Mouse (Mus musculus): Measurements from ENCODE around the gene Cobll1. TPM values are rescaled to one million over a fixed set of nuclear protein-coding genes. Genes with fewer than 3 reads are reported as not detected.

The Cobll1 gene
- polyA plus RNA-seq, 1 experiment = 10.1 TPM

DNA sequence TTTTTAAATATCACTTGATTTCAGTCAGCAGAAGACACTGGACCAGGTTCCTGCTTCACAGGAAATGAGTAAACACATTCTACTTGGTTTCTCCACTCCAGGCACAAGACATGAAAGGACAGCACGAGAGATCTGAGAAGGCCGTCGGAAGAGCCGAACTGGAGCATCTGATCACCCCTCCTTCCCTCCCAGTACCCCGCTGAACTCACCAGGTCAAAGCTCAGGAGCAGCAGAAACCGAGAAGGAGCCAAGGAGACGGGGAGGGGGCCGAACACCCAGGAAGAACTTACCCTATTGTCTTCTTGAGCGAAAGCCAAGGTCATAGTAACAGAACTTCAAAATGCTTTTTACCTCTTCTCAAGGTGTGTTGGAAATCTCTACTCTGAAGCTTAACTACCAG lies 39.5 kb downstream of the Cobll1 start:
- no peak for DNase-seq (ENCODE audit: extremely low spot score in 1 of 2, low spot score in 1 of 2)

DNA sequence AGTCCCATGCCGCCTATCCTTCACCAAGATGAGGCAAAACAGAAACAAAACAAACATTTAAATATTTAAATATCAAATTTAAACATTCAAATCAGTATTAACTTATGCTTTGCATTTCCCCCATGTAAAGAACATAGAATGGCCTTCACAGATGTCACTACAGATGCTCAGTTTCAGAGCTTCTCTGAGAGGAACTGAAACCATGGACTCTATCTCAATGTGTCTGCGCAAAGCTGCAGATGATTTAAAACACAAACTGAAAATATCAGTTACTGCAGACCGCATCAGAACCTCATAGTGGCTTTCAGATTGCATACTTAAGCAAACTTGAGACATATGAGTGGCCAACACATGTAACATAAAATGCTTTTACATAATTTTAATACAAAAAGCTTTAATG lies 40.6 kb downstream of the Cobll1 start:
- DNase-seq (ENCODE audit: extremely low spot score in 1 of 2, low spot score in 1 of 2) = no peak

DNA sequence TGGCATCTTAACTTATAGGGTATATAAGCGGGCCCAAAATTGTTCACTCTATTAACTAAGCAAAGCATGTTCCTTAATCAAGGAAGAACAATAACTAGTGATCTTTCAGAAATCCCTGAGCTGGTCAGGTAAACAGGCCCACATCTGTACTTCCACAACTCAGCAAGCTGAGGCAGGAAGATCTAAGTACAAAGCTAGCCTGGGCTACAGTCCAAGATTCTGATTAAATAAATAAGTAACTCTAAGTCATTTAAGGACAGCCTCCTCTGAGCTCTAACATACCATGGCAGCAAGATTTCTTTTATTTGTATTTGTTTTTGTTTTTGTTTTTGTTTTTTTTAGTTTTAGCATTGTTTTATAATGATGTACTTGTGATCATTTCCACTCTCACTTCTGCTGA lies 42.2 kb downstream of the Cobll1 start:
- no peak for DNase-seq (ENCODE audit: extremely low spot score in 1 of 2, low spot score in 1 of 2)

DNA sequence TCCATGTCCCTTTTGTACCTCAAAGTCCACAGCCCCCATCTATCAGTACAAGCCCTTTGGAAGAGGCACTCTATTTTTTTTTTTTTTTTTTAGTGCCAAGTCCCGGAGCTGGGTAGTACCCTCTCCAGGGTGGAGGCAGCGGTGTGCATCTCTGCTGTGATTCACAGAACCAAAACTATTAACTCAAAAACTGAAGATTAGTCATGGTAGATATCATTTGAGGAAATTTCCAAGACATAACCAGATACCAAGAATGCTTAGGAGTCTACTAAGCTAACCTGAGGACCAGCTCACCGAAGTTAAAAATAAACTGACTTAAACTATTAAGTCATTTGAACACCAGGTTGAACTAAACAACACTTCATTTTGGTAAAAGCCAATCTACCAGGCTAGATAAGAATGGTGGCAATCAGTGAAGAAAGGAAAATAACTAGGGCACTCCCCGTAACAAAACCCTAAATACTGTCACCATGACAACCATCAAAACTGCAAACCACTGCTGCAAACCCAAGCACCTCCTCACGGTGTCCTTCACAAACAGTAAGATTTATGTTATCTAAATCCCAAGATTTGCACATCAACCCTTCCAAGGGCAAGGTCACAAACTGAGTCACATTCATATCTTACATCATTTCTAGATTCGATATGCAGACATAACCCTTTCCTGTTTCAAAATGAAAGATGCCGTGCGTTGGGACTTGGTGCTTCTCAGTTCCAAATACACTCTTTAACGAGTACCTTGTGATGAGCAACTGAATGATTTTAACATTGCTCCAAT lies 43.8 kb downstream of the Cobll1 start:
- DNase-seq (ENCODE audit: extremely low spot score in 1 of 2, low spot score in 1 of 2) = no peak

DNA sequence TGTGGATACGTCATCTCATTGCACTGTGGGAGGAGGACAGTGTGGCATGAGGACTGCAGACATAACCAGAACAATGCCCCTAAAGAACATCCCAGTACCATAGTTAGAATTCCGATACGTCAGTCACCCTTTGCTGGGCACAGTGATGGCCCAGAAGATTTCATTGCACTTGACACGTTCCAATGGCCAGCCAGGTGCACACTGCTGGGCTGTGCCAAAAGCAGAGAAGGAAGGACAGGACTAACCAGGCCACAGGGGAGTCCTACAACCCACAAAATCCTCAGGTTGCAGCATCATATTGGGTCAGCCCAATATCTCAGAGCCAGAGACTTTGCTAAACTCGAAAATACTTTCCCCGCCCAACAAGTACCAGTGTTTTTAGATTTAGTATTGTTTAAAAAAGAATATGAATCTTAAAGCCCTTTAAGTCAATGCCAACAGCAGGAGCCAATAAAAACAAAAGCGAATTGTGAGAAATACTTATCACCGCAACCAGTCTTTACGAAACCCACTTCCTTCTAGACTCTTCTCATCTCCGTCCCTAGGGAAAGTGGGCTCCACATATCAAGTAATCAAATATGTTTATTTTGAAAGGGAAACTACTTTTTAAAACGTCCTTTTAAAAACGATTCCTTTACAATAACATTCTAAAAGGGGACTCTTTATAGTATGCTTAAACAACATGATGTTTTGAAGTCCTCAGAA lies 46.0 kb downstream of the Cobll1 start:
- DNase-seq (ENCODE audit: extremely low spot score in 1 of 2, low spot score in 1 of 2) = no peak

DNA sequence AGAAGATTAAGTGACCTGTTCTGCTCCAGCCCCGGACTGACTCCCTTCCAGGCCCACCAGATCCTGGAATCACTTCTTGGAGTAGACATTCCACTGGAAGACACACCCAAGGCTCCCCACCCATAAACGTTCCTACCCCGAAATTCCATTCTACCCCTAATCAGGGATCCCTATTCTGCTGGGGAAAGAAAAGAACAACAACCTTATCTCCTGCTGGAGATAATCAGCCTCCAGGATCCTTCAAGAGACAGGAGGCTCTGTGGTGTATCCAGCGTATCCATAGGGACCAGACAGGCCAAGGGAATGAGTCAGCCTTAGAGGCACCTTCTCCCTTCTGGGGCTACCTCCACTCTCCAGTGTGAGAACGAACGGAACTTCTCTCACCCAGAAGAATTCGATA lies 47.8 kb downstream of the Cobll1 start:
- no peak for DNase-seq (ENCODE audit: extremely low spot score in 1 of 2, low spot score in 1 of 2)

DNA sequence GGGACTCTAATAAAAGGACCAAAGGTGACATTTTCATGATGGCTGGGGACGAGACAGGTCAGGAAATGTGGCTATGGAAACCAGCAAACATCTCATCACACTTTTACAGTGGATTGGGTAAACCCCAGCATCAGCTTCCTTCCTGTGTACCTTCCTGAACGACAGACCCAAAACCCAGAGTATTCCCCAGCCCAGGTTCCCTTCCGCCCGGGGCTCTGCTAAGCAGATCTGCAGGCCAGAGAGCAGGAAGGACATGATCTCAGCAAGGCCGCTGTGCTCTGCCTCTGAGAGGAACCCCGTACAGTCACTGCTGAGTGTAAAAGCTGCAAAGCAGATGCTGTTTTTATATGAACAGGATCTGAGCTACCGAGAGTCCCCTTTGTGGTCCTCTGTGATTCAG lies 49.9 kb downstream of the Cobll1 start:
- no peak for DNase-seq (ENCODE audit: extremely low spot score in 1 of 2, low spot score in 1 of 2)

DNA sequence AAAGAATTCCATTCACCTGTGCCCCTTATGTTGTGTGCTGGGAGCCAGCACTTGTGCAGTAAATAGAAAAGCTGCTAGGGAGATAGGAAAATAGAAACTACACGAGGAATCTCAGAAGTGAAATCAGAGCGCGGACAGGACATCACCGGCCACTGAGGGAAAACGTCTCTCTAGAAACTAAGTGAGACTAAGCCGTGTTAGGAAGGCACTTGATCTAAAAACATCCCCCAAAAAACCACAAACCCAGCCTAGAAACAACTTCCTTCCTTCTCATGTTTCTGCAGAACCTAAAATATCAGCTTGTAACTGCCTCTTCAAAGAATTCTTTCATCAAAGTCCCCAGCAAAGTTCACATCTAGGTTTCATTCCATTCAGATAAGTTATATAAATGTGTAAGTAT lies 50.6 kb downstream of the Cobll1 start:
- no peak for DNase-seq (ENCODE audit: extremely low spot score in 1 of 2, low spot score in 1 of 2)

DNA sequence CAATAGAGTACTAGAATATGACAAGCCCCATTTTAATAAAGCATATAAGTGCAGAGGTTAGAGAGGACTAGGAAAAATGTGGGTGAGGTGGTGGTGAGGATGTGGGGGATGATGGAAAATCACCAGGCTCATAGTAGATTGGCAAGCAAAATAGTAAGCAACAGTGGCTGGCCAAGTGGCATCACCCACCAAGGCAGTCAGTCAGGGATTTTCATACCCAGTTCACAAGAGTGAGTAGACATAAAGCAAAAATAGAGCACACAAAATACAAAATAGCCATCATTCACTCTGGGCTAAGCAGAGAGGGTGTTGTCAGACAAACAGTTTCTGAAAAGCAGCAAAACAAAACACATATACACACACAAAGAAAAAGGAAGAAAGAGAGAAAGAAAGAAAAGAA lies 51.6 kb downstream of the Cobll1 start:
- DNase-seq (ENCODE audit: extremely low spot score in 1 of 2, low spot score in 1 of 2) = no peak

DNA sequence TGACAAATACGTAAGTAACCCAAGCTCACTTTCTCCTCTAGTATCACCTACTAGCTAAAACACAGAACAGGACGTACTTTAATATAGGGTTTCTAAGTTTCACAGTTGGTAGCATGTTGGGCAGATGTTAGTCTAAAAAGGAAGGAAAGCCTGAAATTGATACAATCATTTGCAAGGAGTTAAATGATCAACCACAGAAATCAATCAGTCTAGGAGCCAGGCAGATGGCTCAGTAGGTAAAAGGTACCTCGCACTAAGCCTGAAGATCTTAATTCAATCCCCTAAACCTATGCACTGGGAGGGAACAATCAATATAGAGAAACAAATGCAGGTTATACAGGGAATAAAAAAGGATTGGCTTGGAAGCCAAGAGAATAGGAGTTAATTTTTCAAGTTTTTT lies 52.0 kb downstream of the Cobll1 start:
- no peak for DNase-seq (ENCODE audit: extremely low spot score in 1 of 2, low spot score in 1 of 2)

DNA sequence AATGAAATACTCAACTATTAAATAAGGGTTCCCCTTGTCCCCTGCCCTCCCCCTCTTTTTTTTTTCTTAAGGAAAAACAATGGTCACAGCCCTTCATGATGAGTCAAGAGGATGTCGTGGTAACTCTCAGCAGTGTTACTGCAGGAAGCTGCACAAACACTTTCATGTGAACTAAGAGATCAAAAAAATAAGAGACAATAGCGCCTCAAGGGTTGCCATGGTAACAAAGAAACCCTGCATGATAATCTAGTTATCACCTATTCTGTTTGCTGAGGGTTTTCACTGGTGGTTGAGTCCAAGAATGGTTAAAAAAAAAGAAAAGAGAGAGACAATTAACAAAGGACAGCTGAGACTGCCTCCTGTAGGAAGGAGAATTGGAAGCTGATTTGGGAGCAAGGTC lies 56.5 kb downstream of the Cobll1 start:
- DNase-seq (ENCODE audit: extremely low spot score in 1 of 2, low spot score in 1 of 2) = no peak

DNA sequence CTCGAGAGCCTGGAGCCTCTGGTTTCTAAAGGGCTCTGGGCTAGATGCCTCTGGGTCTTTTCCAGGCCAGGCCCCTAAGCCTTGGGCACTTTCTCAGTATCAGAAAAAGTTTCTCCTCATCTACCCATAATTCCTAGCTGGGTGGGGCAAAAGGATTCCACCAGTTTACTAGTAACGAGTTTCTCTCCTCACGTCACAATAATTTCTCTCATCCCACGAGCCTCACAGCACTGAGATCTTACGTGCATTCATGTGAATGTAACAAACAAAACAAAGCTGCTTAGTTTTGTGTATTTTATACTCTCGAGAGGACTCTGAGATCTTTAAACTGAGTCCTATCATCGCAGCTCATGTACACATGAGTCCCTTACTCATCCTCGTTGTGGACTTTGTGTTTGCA lies 57.5 kb downstream of the Cobll1 start:
- DNase-seq (ENCODE audit: extremely low spot score in 1 of 2, low spot score in 1 of 2) = no peak

DNA sequence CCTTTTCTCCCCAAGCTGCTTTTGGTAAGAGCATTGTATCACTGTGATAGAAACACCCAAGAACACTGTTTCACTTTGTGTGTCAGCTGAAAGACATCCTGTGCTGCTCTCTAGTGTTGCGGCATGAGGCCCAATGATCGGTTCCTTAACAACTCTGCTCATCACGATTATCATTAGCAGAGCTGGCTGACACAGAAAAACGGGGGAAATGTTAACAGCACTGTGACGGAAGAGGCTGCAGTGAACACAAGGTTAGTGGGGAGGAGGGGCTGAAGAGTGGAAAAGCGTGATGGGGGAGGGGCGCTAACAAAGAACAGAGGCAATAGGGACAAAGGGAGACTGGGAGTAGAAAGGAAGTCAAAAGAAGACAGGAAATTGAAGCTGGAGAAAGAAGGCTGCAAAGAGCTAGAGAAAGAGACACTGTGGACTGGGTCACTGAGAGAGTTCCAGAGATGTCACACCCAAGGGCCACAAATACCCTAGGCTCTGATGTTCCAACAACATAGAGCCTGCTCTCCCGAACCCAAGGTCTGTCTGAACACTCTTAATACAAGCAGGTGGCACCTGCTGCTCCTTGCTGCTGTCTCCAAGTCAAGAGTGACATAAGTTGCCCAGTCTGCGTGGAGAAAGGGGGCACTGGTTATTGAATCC lies 58.0 kb downstream of the Cobll1 start:
- no peak for DNase-seq (ENCODE audit: extremely low spot score in 1 of 2, low spot score in 1 of 2)

DNA sequence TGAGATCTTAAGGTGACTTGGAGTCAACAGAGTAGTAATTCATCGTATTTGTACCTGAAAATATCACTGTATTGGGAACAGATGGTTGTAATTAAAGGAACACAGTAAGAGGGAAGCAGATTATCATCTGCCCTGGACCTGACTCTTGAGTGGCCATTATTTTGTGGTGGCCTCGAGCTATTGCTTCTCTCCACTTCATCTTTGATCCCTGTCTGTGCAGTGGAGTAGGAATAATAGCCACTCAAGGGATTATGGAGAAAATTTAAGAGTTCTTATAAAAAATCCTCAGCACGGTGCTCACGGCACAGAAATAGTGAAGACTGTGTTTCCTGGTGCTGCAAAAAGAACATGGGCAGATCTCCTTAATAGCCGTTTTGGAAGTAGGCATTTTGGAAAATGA lies 63.6 kb downstream of the Cobll1 start:
- no peak for DNase-seq (ENCODE audit: extremely low spot score in 1 of 2, low spot score in 1 of 2)

DNA sequence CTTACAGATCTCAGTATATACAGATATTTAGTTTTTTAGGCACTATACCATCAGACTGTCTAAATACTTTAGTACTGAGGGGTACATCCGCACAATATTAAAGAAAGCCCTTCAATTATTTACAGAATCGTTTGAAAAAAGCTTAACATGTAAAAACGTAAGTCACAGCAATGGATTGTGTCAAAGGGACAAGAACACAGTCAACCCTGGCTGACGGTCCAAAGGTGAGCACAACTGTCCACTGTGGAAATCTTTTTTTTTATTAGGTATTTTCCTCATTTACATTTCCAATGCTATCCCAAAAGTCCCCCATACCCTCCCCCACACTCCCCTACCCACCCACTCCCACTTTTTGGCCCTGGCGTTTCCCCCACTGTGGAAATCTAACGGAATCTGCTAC lies 67.1 kb downstream of the Cobll1 start:
- DNase-seq (ENCODE audit: extremely low spot score in 1 of 2, low spot score in 1 of 2) = no peak

DNA sequence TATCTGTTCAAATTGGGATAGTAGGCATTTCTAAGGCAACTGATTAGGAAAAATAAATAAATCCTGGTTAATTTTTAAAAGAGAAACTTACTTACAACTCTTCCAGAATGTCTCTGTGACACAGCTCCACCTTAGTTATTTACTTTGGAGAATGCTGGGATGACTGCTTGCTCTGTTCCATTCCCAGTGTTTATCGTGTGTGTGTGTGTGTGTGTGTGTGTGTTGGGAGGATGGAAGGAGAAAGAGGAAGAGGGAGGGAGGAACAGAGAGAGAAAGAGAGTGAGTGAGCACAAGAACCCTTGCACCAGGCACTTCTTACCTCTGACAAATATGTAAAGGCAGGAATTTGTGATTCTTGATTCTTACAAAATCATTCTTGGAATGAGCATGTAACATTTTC lies 67.7 kb downstream of the Cobll1 start:
- DNase-seq (ENCODE audit: extremely low spot score in 1 of 2, low spot score in 1 of 2) = no peak

DNA sequence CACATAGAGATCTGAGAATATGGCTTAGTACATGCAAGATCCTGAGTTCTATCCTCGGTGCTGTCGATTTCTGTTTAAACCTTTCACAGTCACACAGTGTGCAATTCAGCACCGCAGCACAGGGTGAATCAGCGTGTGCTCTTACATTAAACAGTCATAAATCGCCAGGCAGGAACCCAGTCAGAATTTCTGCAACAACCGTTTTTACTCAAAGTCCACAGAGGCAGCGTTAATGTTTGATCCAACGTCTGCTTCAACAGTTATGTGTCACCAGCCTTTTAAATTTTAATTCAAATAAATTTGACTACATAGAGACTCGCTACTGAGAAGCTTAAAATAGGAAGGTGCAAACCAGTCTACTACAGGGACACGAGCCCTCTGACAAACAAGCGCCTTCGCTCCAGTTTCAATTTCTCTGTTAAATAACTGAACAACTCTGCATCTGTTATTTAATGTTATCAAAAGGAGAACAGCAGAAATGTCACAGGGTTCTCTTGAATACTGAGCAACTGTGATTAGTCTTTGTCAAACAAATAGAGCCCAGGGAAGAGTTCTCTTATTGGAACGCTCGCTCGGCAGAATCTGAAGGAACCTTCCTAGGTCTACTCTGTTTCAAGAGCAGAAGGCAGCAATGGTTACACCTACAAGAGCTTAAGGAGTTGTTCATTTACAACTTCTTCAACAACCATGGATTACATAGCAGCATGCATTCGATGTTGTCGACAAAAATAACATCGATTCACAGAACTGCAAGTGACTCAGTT lies 68.3 kb downstream of the Cobll1 start:
- no peak for DNase-seq (ENCODE audit: extremely low spot score in 1 of 2, low spot score in 1 of 2)

DNA sequence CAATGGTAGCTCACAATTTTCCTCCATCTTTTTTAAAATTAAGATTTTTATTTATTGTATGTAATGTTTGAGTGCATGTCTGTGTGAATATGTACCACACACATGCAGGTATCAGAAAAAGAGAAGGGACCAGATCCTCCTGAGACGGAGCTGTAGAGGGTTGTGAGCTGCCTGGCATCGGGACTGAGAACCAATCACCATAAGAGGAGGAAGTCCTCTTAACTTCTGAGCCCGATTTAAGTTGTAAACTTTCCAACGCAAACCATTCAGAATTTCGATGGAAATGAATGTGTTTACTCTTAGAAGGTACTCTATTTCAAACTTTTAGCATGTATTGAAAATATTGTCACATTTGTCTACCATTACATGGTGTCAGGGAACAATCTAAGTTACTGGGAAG lies 68.9 kb downstream of the Cobll1 start:
- DNase-seq (ENCODE audit: extremely low spot score in 1 of 2, low spot score in 1 of 2) = no peak

DNA sequence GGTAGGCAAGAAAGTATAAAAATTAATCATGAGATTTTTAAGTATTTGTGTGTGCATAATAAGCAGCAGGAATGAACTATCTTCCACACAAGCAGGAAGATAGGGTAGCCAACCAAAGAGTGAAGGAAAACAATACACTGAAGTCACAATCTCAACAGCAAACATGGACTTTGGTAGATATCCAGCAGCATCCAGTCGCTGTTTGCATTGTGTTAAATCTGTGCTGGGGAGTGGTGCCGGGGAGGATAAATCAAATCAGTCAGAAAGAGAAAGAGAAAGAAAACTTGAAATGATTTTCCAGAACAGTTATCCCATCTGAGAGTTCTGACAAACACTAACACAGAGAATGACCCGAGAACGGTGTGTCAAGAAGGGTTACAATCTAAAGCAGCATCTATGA lies 75.2 kb downstream of the Cobll1 start:
- no peak for DNase-seq (ENCODE audit: extremely low spot score in 1 of 2, low spot score in 1 of 2)

DNA sequence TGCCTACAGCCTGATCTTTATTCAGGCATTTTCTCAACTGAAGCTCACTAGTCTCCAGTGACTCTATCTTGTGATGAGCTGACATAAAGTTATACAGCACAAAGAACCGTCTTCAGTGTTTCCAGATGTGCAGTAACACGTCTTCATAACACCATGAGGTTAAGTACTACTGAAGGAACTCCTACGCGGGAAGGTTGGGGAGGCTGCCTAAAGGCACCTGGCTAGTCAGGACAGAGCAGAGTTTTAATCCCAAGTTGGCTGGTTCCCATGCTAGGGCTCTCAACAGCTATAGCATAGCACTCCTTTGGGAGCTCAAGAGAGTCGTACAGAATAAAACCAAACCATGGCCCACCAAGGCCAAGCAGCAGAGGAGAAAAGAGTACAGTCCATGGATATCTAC lies 76.6 kb downstream of the Cobll1 start:
- DNase-seq (ENCODE audit: extremely low spot score in 1 of 2, low spot score in 1 of 2) = no peak

DNA sequence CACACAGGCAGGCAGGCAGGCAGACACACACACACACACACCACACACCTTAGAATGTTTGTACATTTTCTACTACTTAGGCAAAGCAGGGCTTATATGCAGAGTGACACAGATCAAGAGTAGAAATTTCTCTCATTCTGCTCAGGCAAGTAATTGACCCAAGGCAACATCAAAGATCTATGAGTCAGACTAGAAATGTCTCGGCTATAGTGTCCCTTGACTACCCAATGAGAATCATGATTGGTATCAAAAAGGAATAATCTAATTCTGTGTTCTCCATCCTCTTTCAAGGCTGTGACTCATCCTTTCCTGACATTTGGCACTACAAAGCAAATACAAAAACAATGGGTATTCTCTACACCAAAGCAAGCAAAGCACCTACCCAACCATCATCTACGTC lies 77.5 kb downstream of the Cobll1 start:
- no peak for DNase-seq (ENCODE audit: extremely low spot score in 1 of 2, low spot score in 1 of 2)

Measured in frontal cortex, adult 2 months (tissue).